Mouse (Mus musculus): ENCODE results near the gene Trank1.

Gene Trank1

DNA sequence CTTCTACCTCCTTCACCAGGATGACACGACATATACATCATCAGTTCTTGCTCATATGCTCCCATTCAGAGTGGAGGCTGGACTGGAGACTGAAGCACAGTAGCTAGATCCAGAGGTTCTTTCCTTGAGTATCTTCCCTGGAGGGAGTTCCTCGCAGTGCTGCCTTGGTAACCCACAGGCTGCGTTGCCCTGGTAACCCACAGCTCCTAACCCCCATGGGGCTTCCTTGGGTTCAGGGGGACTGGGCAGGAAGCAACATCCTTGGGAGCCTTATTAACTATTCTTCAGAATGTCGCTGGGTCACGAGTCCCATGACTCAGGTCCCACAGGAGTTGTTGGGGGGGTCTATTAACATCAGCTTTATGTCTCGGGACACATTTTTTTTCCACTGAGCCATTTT lies 113.6 kb downstream of the Trank1 start:
- peak; percentile 48 to 71 for DNase-seq (ENCODE audit: low spot score in 2 of 2)

DNA sequence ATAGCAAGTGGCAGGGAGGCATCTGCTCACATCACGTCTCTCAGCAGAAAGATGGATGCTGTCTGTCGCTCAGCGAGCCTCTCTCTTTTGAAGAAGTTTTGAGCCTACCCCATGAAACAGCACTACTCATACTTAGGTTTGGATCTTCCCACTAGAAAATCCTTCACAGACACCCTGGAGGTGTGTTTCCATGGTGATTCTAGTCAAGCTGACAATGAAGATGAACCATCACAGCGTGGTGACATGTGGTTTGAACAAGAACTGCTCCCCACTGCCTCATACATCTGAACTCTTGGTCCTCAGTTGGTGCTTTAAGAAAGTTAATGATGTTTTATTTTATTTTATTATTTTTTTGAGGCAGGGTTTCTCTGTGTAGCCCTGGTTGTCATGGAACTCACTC lies 114.4 kb downstream of the Trank1 start:
- no peak for DNase-seq (ENCODE audit: low spot score in 2 of 2)

DNA sequence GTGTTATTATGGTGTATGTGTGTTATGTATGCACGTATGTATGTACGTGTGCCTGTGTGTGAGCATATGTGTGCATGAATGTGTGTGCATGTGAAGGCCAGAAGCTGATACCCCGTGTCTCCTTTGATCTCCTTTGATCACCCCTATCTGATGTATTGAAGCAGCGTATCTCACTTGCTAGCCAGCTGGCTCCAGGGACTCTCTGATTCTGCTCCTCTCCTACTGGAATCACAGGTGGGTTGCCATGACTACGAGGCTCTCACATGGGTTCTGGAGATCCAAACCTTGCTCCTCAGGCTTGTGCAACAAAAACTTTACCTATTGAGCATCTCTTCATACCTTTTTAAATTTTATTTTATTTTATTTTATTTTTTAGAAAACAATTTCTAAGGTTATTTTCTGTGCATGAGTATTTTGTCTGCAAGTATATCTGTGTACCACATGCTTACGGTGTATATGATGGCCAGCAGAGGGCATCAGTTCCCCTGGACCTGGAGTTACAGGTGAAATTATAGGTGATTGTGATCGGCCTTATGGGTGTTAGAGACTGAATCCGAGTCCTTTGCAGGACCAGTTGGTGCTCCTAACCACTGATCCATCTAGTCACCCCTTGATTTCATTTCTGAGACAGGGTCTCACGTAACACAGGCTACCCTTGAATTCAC lies 116.5 kb downstream of the Trank1 start:
- no peak for DNase-seq (ENCODE audit: low spot score in 2 of 2)

DNA sequence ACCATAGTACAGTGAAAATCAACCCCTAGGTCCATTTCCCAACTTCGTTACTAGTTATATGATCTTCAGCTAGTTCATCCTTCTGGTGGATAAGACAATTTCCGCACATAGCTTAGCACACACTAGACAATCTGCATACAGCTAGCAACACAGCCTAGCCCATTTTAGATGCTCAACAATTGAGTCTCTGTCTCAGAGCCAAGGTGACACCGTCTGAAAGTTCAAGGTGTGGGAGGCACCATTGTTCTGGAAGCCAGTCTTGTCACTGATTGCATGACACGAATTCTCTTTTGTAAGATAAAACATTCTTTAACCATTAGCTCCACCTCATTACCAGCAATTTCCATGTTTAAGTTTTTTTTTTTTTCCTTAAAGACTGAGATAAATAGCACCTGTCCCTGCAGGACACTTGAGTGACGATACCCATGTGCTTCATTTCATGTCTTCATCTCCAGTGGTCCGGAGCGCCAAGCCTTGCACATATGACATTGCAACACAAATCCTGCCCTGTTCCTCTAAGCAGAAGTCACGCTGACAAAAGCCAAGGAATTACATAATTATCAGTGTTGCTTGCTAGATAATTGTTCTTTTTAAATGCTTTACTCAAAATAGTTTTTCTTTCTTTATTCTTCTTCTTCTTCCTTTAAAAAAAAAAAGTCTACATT lies 117.3 kb downstream of the Trank1 start:
- peak in 1 of 2 experiments; percentile 27 for DNase-seq (ENCODE audit: low spot score in 2 of 2)

DNA sequence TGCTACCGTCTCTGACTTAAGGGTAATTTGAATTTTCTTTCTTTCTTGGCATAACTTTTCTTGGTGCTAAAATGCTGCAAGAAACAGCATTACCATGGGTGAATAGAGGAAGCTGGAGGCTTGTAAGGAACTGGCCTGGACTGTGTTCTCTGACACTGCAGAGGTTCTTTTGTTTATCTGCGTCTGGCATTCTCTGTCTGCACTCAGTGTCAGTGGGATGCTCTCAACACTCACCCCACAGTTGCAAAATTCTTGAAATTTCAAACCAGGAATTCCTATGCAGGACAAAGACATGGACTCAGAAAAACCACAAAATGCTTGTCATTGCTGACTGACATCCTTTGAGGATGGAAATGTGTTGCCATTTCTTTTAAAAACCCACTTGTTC lies 117.8 kb downstream of the Trank1 start:
- DNase-seq (ENCODE audit: low spot score in 2 of 2), result peak in 1 of 2 experiments; percentile 13

DNA sequence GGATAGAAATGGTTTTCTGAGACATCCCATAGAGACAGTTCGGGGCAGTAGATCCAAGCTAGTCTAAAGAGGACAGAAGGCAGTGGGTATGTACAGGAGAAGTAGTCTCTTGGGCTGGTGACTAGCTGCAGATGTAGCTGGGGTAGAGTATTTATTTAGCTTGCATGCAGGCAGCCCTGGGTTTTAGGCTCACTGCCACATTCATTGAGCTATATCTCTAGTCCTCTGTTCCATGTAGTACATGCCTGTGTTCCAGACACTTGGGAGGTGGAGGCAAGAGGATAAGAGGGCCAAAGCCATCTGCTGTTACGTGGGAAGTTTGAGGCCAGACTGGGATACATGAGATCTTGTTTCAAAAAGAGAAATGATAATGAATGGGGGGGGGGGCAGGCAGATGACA lies 123.9 kb downstream of the Trank1 start:
- DNase-seq (ENCODE audit: low spot score in 2 of 2), result no peak

DNA sequence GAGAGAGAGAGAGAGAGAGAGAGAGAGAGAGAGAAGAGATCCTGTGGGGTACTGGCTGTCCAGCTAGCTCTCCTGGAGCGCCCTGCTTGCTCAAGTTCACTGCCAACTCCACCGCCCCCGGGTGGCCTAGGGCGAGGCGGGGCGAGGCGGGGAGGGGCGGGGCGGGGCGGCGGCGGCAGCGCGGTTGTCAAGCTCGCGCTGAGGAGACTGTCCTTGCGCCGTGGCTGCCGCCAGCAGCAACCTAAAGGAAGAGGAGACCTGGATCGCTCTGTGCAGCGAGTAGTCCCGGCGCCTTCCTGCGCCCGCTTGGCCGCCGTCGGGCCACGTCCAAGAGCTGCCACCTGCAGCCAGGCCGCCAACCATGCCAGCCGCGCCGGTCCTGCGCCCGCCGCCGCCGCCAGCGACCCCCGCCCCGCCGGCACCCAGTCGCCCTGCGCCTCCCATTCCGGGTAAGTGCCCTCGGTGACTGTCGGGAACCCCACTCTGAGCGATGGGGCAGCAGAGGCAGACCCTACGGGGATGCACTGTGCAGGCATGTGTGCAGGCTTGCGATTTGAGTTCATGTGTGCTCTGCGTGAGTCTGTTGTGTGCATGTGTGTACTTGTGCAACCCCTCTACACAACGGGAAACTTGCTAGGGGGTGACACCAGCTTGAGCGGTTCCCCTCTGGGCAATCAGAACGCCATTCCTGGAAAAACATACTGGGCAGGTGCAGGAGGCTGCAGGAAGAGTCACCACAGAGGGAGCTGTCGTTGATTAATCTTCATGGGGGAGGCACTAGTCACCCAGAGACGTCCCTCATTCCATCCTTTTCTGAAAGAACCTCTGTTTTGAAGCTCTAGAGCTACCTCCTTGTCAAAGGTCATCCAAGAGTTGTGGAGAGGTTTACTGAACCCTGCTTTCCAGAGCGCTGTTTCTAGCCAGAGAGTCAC lies 127.6 kb downstream of the Trank1 start, which contains the start of gene Dclk3:
Gene Dclk3 (plus strand): TSS at position 178 of the 932 bp plus-strand sequence.
- DNase-seq (ENCODE audit: low spot score in 2 of 2), result no peak

DNA sequence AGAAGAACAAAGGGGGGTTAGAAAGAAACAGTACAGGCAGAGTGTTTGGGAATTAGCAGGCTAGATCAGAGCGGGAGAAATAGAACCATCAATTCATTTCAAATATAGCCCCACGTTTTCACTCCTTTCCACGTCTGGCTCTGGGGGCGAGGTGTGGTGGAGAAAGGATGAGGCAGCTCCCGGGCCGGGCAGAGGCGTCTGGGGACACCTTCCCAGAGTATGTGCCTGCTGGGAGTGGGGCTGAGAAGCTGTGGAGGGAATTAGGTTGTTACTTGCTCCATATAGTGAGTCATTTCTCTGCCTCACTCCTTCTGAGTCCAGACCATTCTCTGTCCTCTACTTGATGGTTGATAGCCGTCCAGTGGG lies 128.3 kb downstream of the Trank1 start:
- DNase-seq (ENCODE audit: low spot score in 2 of 2), result no peak

DNA sequence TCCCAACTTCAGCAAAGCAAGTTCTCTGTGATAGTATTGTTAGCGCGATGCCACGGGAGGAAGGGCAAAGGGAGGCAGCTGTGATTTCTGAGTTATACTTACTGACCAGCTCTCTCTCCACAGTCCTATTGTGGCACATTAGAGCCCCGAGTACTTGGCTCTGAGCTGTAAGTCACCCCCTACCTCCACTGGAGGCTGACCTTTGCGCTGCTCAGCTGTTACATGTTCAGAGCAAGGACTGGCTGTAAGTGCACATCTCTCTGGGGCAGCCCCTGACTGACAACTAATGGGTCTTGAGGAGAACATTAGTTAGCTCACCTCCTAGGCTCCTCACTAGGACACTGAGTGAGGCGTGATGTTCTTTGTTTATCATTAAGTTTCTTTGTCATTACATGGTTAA lies 128.9 kb downstream of the Trank1 start:
- DNase-seq (ENCODE audit: low spot score in 2 of 2), result no peak

DNA sequence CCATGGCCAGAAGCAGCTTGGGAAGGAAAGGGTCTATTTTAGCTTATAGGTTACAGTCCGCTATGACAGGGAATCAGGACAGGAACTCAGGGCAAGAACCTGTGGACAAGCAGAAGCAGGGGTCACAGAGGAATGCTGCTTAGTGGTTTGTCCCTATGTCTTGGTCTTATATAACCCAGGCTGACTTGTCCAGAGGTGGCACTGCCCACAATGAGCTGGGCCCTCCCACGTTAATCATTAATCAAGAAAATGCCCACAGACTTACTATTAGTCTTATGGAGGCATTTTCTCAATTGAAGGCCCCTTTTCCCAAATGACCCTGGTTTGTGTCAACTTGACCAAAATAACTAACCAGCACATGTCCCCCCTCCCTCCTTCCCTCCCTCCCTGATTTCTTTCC lies 129.6 kb downstream of the Trank1 start:
- DNase-seq (ENCODE audit: low spot score in 2 of 2), result no peak

All from heart, adult 9 months (tissue).